Mouse (Mus musculus) brain, embryonic 18.5 days (tissue): ENCODE measurements around the gene Lhfpl3.

Source experiments
- DNase-seq: peaks from one replicate; pipeline ENCODE4 v3.0.0-alpha.2; 2012; ENCODE audit warnings: low read depth, low spot score

Lhfpl3 gene

DNA sequence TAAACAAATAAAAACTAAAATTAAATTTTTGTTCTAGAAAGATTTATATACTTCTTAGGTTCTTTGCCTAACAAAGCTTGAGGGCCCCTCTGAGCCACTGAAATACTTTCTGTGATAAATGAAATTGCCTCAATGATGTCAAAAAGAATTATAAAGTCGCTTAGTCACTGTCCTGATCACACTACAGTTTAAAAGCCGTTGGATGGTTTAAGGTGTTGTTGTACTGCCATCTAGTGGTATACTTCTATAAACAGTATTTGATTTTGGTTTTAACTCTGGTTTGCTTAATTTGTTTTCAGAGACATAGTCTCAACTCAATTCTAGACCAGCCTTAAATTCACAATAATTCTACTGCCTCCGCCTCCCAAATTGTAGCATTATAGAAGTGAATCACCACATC lies 539.0 kb downstream of the Lhfpl3 start:
- DNase-seq, result peak; percentile 20

DNA sequence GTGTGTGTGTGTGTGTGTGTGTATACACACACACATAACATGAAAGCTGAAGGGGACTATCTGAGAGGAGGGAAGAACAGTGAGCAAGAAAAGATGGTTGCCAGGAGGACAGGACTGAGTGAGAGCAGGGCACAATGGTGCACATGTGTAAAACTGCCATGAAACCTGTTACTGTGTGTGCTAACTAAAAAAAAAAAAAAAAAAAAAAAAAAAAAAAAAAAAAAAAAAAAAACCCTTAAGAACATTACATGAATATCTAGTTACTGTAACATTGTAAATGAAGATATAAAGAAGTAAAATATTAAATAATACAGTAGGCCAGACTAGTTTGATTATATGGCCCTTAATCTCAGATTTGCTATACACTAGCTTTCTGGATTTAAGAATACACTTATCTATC lies 543.3 kb downstream of the Lhfpl3 start:
- no peak for DNase-seq
